Mouse (Mus musculus): ENCODE results near the gene Vmn2r72.

Gene Vmn2r72

DNA sequence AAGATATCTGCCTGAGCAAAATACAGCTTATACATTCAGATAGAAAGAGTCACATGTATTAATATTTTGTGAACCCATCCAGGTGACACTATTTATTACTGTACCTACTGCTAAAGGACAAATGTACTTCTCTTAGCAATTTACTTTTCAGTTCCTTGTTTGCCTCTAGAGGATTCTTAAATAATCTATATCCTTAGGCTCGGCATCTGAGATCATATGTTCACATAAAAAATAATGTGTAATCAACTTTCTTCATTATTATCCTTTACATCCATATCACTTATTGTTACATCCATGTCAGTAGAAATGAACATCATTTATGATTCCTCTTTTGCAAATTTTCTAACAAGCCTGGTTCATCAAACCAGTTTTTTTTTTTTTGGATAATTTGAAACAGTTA, at the start of gene Vmn2r72:
Gene Vmn2r72 (minus strand): TSS at position 101 of the 400 bp plus-strand sequence.
- DNase-seq (ENCODE audit: low spot score): no peak

All from c-Kit-positive CD71-positive TER-119-positive erythroid progenitor cells, embryonic 14.5 days (primary cell).